Mouse (Mus musculus) left cerebral cortex, postnatal 25 days (tissue): ENCODE data around the gene Npm3. TPM values are rescaled to one million over a fixed set of nuclear protein-coding genes. Genes with fewer than 3 reads are reported as not detected.
A peak's percentile ranks its signal among the peaks of the same experiment; 100 is the strongest.

ENCODE experiments used
- DNase-seq, 2 experiments: peaks; one replicate each; pipeline ENCODE4 v3.0.0; 2022; ENCODE audit warnings: low spot score in 2 of 2, mixed read lengths in 1 of 2
- intact Hi-C: fragments of 180-260 bp; cut with DNase I; formaldehyde crosslinking; loops from one replicate; pipeline ENCODE4 v1.15.1; 2025
- total RNA-seq, 2 experiments: library from RNA; stranded (reverse); gene quantifications; 2 replicates each; pipeline ENCODE4 v1.2.3; 2021

The Npm3 gene
- total RNA-seq, 2 experiments from 2014 or later: 7.1 to 7.4 TPM

- DNase-seq: no peak
- intact Hi-C loops: no loop called here
These were observed 12.1 kb downstream of the Npm3 start for GRCm38 (mm10) chr19:45737208-45737845.

- intact Hi-C loops: no loop called here
- peak in 1 of 2 experiments; percentile 9 for DNase-seq
These were observed 12.6 kb downstream of the Npm3 start for GRCm38 (mm10) chr19:45736855-45737207.

GRCm38 (mm10) chr19:45736241-45736640, 13.2 kb downstream of the Npm3 start:
- no peak for DNase-seq

GRCm38 (mm10) chr19:45734762-45735161, 14.6 kb downstream of the Npm3 start:
- intact Hi-C loops: no loop called here
- DNase-seq: no peak

More at GRCm38 (mm10) chr19:45736241-45736640, 13.2 kb downstream of the Npm3 start:
- intact Hi-C loops: no loop called here

GRCm38 (mm10) chr19:45734191-45734590, 15.2 kb downstream of the Npm3 start:
- DNase-seq: no peak
- intact Hi-C loops: no loop called here

- intact Hi-C loops: no loop called here
- DNase-seq: no peak
These were observed 15.8 kb downstream of the Npm3 start for GRCm38 (mm10) chr19:45733564-45733963.

GRCm38 (mm10) chr19:45731658-45732057, 17.7 kb downstream of the Npm3 start:
- intact Hi-C loops: no loop called here
- DNase-seq: no peak

GRCm38 (mm10) chr19:45730042-45730441, 19.3 kb downstream of the Npm3 start:
- no peak for DNase-seq
- intact Hi-C loops: no loop called here

GRCm38 (mm10) chr19:45727231-45727630, 22.2 kb downstream of the Npm3 start:
- no peak for DNase-seq
- intact Hi-C loops: no loop called here

GRCm38 (mm10) chr19:45725677-45726277, 23.6 kb downstream of the Npm3 start:
- intact Hi-C loops: no loop called here
- DNase-seq: no peak

- intact Hi-C loops: no loop called here
- no peak for DNase-seq
These were observed 27.2 kb downstream of the Npm3 start for GRCm38 (mm10) chr19:45722188-45722587.

- no peak for DNase-seq
- intact Hi-C loops: no loop called here
These were observed 31.1 kb downstream of the Npm3 start for GRCm38 (mm10) chr19:45718286-45718685.

- DNase-seq: peak in 1 of 2 experiments; percentile 55
- intact Hi-C loops: no loop called here
These were observed 31.7 kb downstream of the Npm3 start for GRCm38 (mm10) chr19:45717493-45718220.

GRCm38 (mm10) chr19:45708704-45709103, 40.7 kb downstream of the Npm3 start:
- intact Hi-C loops: no loop called here
- DNase-seq: no peak

Other genes with a start within 250 kb of the Npm3 start
- gene Poll, start 189.1 kb downstream of the Npm3 start, total RNA-seq: 1 to 10 TPM; 8.6 to 8.7 TPM
- 10 to 100 TPM; 70.4 to 71.2 TPM for gene Gm17018, start 189.0 kb downstream of the Npm3 start, total RNA-seq
- 10 to 100 TPM; 32.9 to 33.5 TPM for gene Fbxw4, start 89.3 kb downstream of the Npm3 start, total RNA-seq
- gene Fgf8, start 6.7 kb downstream of the Npm3 start, total RNA-seq: not detected
- gene Mgea5, start 34.2 kb upstream of the Npm3 start, total RNA-seq: 100 to 1,000 TPM; 159 to 160 TPM
- gene Kcnip2, start 66.5 kb upstream of the Npm3 start, total RNA-seq: 100 to 1,000 TPM; 141 to 165 TPM
- gene Armh3, start 248.9 kb upstream of the Npm3 start, total RNA-seq: 10 to 100 TPM; 19.7 to 19.8 TPM